Mouse (Mus musculus) lung, adult 2 months (tissue): ENCODE results near the gene Gm6268.
A peak's percentile ranks its signal among the peaks of the same experiment; 100 is the strongest.

Experiments
- CTCF ChIP-seq: fragments of 200-500 bp; IDR thresholded peaks from 2 replicates; pipeline ENCODE4 v1.5.1; 2011; ENCODE audit warnings: mild to moderate bottlenecking, low read length, control low read depth; ENCODE audit not compliant: insufficient read depth
- POLR2A ChIP-seq: fragments of 200-500 bp; IDR thresholded peaks from 2 replicates; pipeline ENCODE4 v1.6.1; 2011; ENCODE audit warnings: low read depth, mild to moderate bottlenecking, control low read depth, low read length, borderline replicate concordance; ENCODE audit errors: extremely low read depth

- TF ChIP-seq CTCF = peak; percentile 25; the same call in 1 of the 2 replicates
- no peak for TF ChIP-seq POLR2A
These were observed 1.2 kb downstream of the Gm6268 start for GRCm38 (mm10) chrX:36402316-36402715.
